In genomic region chr16:90349700-90350548, GRCm38 (mm10) we compare ENCODE assay signal across 8 mouse cellular contexts. TPM values are rescaled to one million over a fixed set of nuclear protein-coding genes. Genes with fewer than 3 reads are reported as not detected.
A peak's percentile ranks its signal among the peaks of the same experiment; 100 is the strongest.
DNase-seq lines count a peak whose midpoint lies in the region; ATAC-seq and TF ChIP-seq lines count a peak whose summit lies in the region.

No protein-coding gene starts in this region.

- H3K36me3 ChIP-seq in forebrain, embryonic 14.5 days (ENCODE audit: control insufficient read depth, insufficient read depth, low read length), result no peaks in the 10 kb centered on the region
- H3K36me3 ChIP-seq in liver, adult 2 months (ENCODE audit: control insufficient read depth, insufficient read depth, low read length), result no peaks in the 10 kb centered on the region
- no peaks in the 10 kb centered on the region for H3K36me3 ChIP-seq in stomach, embryonic 15.5 days

- no peaks in the 10 kb centered on the region; the same call in 1 of the 2 replicates for H3K4me1 ChIP-seq in forebrain, embryonic 14.5 days (ENCODE audit: control insufficient read depth, insufficient read depth, low read length)
- no peaks in the 10 kb centered on the region for H3K4me1 ChIP-seq in liver, adult 2 months (ENCODE audit: control insufficient read depth, insufficient read depth, low read length)
- H3K4me1 ChIP-seq in stomach, embryonic 15.5 days, result 0 out of 2 replicates have a peak, but pooled peaks cover 2% of the 10 kb centered on the region

- no peaks in the 10 kb centered on the region for H3K27me3 ChIP-seq in forebrain, embryonic 14.5 days (replicated peaks; ENCODE audit: control insufficient read depth, insufficient read depth, low read length)
- no peaks in the 10 kb centered on the region for H3K27me3 ChIP-seq in liver, adult 2 months (ENCODE audit: control insufficient read depth, insufficient read depth, low read length)
- no peaks in the 10 kb centered on the region for H3K27me3 ChIP-seq in stomach, embryonic 15.5 days (replicated peaks)

- H3K4me3 ChIP-seq in forebrain, embryonic 14.5 days (ENCODE audit: low read depth, low read length), result no peak overlapping the region
- H3K4me3 ChIP-seq in liver, adult 2 months (ENCODE audit: insufficient read depth, low read depth, low read length), result no peak overlapping the region
- H3K4me3 ChIP-seq in stomach, embryonic 15.5 days (replicated peaks), result no peak overlapping the region

- intact Hi-C loops in heart, postnatal 10 days (cut with DNase I), result no loop called here

- H3K9me3 ChIP-seq in forebrain, embryonic 14.5 days (replicated peaks; ENCODE audit: control insufficient read depth, low read length), result no peaks in the 10 kb centered on the region
- H3K9me3 ChIP-seq in stomach, embryonic 15.5 days, result no peaks in the 10 kb centered on the region

- no peak overlapping the region for H3K4me2 ChIP-seq in forebrain, embryonic 14.5 days (ENCODE audit: low read length)
- H3K4me2 ChIP-seq in stomach, embryonic 15.5 days, result no peak overlapping the region

- ATAC-seq in forebrain, embryonic 14.5 days, result peak; percentile 93
- peak; percentile 93 for ATAC-seq in stomach, embryonic 15.5 days (ENCODE audit: insufficient read depth, low FRiP score, low read depth)

- no peak overlapping the region for H3K27ac ChIP-seq in forebrain, embryonic 14.5 days (ENCODE audit: low read depth, low read length)
- no peak overlapping the region for H3K27ac ChIP-seq in liver, adult 2 months (replicated peaks; ENCODE audit: insufficient read depth, low read depth, low read length)
- H3K27ac ChIP-seq in stomach, embryonic 15.5 days, result no peak overlapping the region

- H3K9ac ChIP-seq in forebrain, embryonic 14.5 days (ENCODE audit: low read length), result no peak overlapping the region
- no peak overlapping the region for H3K9ac ChIP-seq in liver, adult 2 months (ENCODE audit: low read depth, low read length)
- H3K9ac ChIP-seq in stomach, embryonic 15.5 days, result no peak overlapping the region

- no peaks in the 10 kb centered on the region for H3K79me2 ChIP-seq in liver, adult 2 months (ENCODE audit: control insufficient read depth, insufficient read depth, low read length)

- DNase-seq in urinary bladder, adult 18-20 months (ENCODE audit: low spot score in 2 of 2), result peak; percentile 6 to 26
- no peak for DNase-seq in urinary bladder, postnatal 10 days (ENCODE audit: low spot score)
- DNase-seq in forebrain, embryonic 14.5 days (ENCODE audit: low spot score), result peak; percentile 85
- DNase-seq in heart, postnatal 10 days, result peak; percentile 77 to 78
- DNase-seq in kidney, postnatal 25 days, result peak; percentile 68 to 79
- DNase-seq in liver, adult 2 months (ENCODE audit: extremely low read depth, low read depth, low spot score), result peak; percentile 35
- peak; percentile 77 for DNase-seq in naive thymus-derived CD4-positive, alpha-beta T cell, adult 2 months (ENCODE audit: low read depth)

- no peak for TF ChIP-seq POLR2A in liver, adult 2 months (IDR thresholded peaks at IDR 0.05; ENCODE audit: extremely low read depth, insufficient read depth, low read length)

- TF ChIP-seq CTCF in liver, adult 2 months (IDR thresholded peaks at IDR 0.05; ENCODE audit: low read depth, low read length), result no peak

- 29% methylated on average over 12 of the region's 13 CpGs for WGBS in forebrain, embryonic 14.5 days
- 28% methylated on average over 13 of the region's 13 CpGs for WGBS in liver, adult 2 months
- 26% methylated on average over 13 of the region's 13 CpGs for WGBS in stomach, embryonic 15.5 days

RNA-seq across cellular contexts. Expression of gene Hunk, which starts 35.9 kb away (rescaled TPM):
- polyA plus RNA-seq in forebrain, embryonic 14.5 days (2014; fragmentation: Nextera tagmentation; extraction: Ambion mirVana), result 10.6 and 10.7 TPM in 2 replicates
- total RNA-seq in heart, postnatal 10 days (2021), result 1 to 10 TPM; 3.0 to 4.1 TPM
- 0.74 and 2.0 TPM in 2 replicates for total RNA-seq in liver, adult 2 months (2014; rRNA removed)
- polyA plus RNA-seq in liver, adult 2 months (2012; rRNA removed), result 0.36 and 0.50 TPM in 2 replicates
- polyA plus RNA-seq in stomach, embryonic 15.5 days (2015; fragmentation: Nextera tagmentation; extraction: Ambion mirVana), result 6.7 and 7.1 TPM in 2 replicates
